Mouse (Mus musculus) embryonic facial prominence, embryonic 15.5 days (tissue): ENCODE results near the gene Pde11a. TPM values are rescaled to one million over a fixed set of nuclear protein-coding genes. Genes with fewer than 3 reads are reported as not detected.
A peak's percentile ranks its signal among the peaks of the same experiment; 100 is the strongest.

ENCODE experiments used
- ATAC-seq: fragments of 200-750 bp; cut with Nextera tagmentation; 2 replicates; pipeline ENCODE4 v1.8.0; 2017; ENCODE audit warnings: low read depth, moderate TSS enrichment; ENCODE audit not compliant: insufficient number of reproducible peaks, low FRiP score, low TSS enrichment
- H3K27ac ChIP-seq: fragments of 300-500 bp; sonication (generic); replicated peaks from 2 replicates; pipeline ENCODE4 v1.5.1; 2015; ENCODE audit warnings: mild to moderate bottlenecking, inconsistent platforms
- H3K27me3 ChIP-seq: fragments of 300-500 bp; sonication (generic); 2 replicates; pipeline ENCODE4 v1.6.1; 2015; ENCODE audit warnings: inconsistent platforms
- H3K36me3 ChIP-seq: fragments of 300-500 bp; sonication (generic); 2 replicates; pipeline ENCODE4 v1.6.1; 2015; ENCODE audit warnings: mild to moderate bottlenecking, inconsistent platforms
- H3K4me1 ChIP-seq: fragments of 300-500 bp; sonication (generic); 2 replicates; pipeline ENCODE4 v1.6.1; 2015; ENCODE audit warnings: inconsistent platforms
- H3K4me2 ChIP-seq: fragments of 300-500 bp; sonication (generic); replicated peaks from 2 replicates; pipeline ENCODE4 v1.6.1; 2015; ENCODE audit warnings: mild to moderate bottlenecking, inconsistent platforms
- H3K4me3 ChIP-seq: fragments of 300-500 bp; sonication (generic); replicated peaks from 2 replicates; pipeline ENCODE4 v1.5.1; 2015; ENCODE audit warnings: mild to moderate bottlenecking, inconsistent platforms
- H3K9ac ChIP-seq: fragments of 300-500 bp; sonication (generic); 2 replicates; pipeline ENCODE4 v1.6.1; 2015; ENCODE audit warnings: inconsistent platforms
- H3K9me3 ChIP-seq: fragments of 300-500 bp; sonication (generic); replicated peaks from 2 replicates; pipeline ENCODE4 v1.6.1; 2016; ENCODE audit warnings: inconsistent platforms
- WGBS: fragments of 180-500 bp; shearing (Covaris S2); methylation state at CpG from one replicate; pipeline ENCODE4 v1.1.7; 2015; 5-methylcytosine and 5-hydroxymethylcytosine counted together
- polyA plus RNA-seq: library from polyadenylated mRNA; unstranded; fragments of >200 nt; fragmentation: Nextera tagmentation; extraction: Ambion mirVana; gene quantifications from 2 replicates; pipeline ENCODE4 v1.2.1, GENCODE M21; 2015

Gene Pde11a
- polyA plus RNA-seq, 1 experiment from 2014 or later = 0.41 TPM

DNA sequence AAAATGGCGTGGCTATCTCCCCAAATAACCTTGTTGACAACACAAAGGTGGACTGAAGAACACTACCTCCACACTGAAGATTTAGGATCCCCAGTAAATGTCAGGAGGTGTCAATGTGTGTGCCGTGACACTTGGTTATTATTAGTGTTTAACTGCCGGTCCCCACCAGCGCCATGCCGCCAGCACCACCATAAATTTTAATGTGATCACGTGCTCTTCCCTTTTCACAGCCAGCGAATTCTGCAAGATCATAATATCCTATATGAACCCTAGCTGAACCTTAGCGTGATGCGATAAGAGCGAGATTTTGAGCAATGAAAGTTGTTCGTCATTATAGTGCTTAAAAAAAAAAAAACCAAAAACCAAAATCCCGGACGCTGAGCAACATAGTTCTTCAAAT is 269.3 kb downstream of the Pde11a start:
- Histone ChIP-seq H3K4me2 (no peak overlapping the region), H3K36me3 (no peaks in the 10 kb centered on the region), H3K9me3 (no peaks in the 10 kb centered on the region), H3K27me3 (no peaks in the 10 kb centered on the region), H3K9ac (no peak overlapping the region), H3K4me1 (0 out of 2 replicates have a peak, but pooled peaks cover 5% of the 10 kb centered on the region), H3K27ac (no peak overlapping the region), H3K4me3 (no peak overlapping the region)
- WGBS = 84% methylated on average over 13 of the region's 13 CpGs
- ATAC-seq = no peak

DNA sequence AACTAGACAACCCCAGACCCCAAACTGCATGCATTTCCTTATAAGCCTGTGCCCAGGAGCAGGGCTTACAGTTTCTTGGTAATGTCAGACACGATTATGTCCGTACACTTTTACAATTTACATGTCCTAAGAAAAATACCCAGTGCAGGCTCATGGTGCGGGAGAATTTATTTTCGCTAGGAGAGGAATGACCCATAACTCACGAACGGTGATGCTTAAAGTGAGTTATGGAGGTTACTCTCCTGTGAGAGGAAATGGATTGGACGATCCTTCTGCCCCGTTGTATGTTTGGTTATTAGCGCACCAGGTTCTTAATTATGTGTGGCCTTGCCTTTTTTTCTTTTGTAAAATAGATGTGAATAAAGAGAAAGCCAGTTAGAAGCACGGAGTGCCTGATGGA is 270.4 kb downstream of the Pde11a start:
- H3K27ac ChIP-seq = no peak overlapping the region
- H3K4me2 ChIP-seq = no peak overlapping the region
- H3K4me1 ChIP-seq = 0 out of 2 replicates have a peak, but pooled peaks cover 4% of the 10 kb centered on the region
- no peak overlapping the region for H3K4me3 ChIP-seq
- no peaks in the 10 kb centered on the region for H3K9me3 ChIP-seq
- H3K36me3 ChIP-seq = no peaks in the 10 kb centered on the region
- no peak overlapping the region for H3K9ac ChIP-seq
- no peaks in the 10 kb centered on the region for H3K27me3 ChIP-seq
- WGBS = 85% methylated on average over 10 of the region's 10 CpGs
- no peak for ATAC-seq

DNA sequence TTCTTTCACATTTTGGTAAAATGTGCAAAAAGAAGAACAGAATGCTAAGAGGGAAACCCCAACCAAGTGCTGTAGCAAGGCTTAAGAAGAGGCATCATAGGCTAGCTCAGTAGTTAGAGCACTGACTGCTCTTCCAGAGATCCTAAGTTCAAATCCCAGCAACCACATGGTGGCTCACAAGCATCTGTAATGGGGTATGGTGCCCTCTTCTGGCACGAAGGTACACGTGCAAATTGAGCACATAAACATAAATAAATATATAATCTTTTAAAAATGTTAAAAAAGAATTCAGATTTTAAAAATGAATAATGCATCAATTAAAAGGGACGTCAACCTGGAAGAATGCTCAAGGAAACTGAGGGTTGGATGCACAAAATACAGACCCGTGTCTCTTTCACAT is 271.4 kb downstream of the Pde11a start:
- no peaks in the 10 kb centered on the region for H3K4me1 ChIP-seq
- no peak overlapping the region for H3K4me3 ChIP-seq
- ATAC-seq = no peak
- 58% methylated on average over 4 of the region's 4 CpGs for WGBS
- H3K4me2 ChIP-seq = no peak overlapping the region
- H3K36me3 ChIP-seq = no peaks in the 10 kb centered on the region
- no peak overlapping the region for H3K27ac ChIP-seq
- no peaks in the 10 kb centered on the region for H3K27me3 ChIP-seq
- H3K9me3 ChIP-seq = no peaks in the 10 kb centered on the region
- no peak overlapping the region for H3K9ac ChIP-seq

DNA sequence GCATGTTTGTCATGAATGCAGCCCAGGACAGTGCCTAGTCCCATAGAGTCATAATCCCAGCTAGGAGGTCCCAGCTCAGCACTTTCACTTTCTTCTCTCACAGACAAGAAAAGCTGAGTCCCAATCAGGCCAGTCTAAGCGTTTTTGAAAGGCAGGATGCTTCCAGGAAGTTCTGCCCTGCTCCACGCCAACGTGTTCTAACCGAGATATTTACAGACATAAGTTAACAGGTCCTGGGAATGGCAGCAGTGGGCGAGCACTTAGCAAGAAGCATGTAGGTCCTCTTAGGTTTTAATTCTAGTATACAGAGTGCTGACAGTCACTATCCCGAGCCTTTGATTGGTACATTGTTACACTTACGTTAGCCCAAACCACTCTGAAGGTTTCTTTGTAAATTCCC is 273.3 kb downstream of the Pde11a start:
- no peak for ATAC-seq
- 62% methylated on average over 7 of the region's 7 CpGs for WGBS
- Histone ChIP-seq H3K27ac (no peak overlapping the region), H3K36me3 (no peaks in the 10 kb centered on the region), H3K9me3 (no peaks in the 10 kb centered on the region), H3K27me3 (no peaks in the 10 kb centered on the region), H3K9ac (no peak overlapping the region), H3K4me1 (no peaks in the 10 kb centered on the region), H3K4me3 (no peak overlapping the region), H3K4me2 (no peak overlapping the region)

DNA sequence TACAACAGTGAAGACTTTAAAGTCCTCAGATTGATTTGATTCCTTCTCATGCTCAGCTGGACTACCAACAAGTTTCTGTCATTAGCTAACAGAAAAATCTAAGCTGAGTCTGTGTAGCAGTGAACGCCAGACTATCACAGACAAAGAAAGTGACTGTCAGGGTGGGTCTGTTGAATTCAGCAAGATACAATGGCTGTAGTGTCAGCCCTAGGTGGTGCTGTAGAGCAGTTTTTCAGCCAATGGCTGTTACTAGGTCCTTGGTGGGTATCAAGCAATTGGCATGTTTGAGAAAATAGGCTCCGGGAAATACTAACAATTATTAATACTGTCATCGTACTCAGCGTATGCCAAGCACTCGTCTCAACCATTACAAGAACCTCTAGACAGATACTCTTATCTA is 274.5 kb downstream of the Pde11a start:
- no peak overlapping the region for H3K4me3 ChIP-seq
- no peak overlapping the region for H3K4me2 ChIP-seq
- H3K27ac ChIP-seq = no peak overlapping the region
- H3K36me3 ChIP-seq = no peaks in the 10 kb centered on the region
- no peaks in the 10 kb centered on the region for H3K9me3 ChIP-seq
- WGBS = 77% methylated on average over 5 of the region's 5 CpGs
- H3K27me3 ChIP-seq = no peaks in the 10 kb centered on the region
- no peak overlapping the region for H3K9ac ChIP-seq
- no peak for ATAC-seq
- no peaks in the 10 kb centered on the region for H3K4me1 ChIP-seq

DNA sequence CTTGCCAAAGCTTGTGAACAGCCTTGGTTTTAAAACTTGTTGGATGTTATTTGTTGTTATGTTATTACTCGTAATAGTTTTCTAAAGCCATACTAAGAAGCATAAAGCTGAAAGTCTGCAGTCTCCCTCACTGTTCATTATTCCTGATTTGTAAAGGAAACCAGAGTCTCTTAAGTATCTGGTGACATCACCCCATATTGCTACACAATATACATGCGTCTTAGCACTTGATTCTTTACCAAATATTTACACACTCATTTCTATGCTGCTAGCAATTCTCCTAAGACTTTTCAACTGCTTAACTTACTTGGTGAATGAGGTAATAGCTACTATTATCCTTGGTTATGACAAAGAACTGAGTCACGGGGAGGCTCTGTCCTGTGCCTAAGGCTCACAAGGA is 278.4 kb downstream of the Pde11a start:
- H3K27me3 ChIP-seq = no peaks in the 10 kb centered on the region
- H3K4me1 ChIP-seq = 0 out of 2 replicates have a peak, but pooled peaks cover 9% of the 10 kb centered on the region
- H3K27ac ChIP-seq = no peak overlapping the region
- H3K36me3 ChIP-seq = no peaks in the 10 kb centered on the region
- 72% methylated on average over 3 of the region's 3 CpGs for WGBS
- no peaks in the 10 kb centered on the region for H3K9me3 ChIP-seq
- H3K4me3 ChIP-seq = no peak overlapping the region
- no peak overlapping the region for H3K4me2 ChIP-seq
- no peak overlapping the region for H3K9ac ChIP-seq
- ATAC-seq = no peak

DNA sequence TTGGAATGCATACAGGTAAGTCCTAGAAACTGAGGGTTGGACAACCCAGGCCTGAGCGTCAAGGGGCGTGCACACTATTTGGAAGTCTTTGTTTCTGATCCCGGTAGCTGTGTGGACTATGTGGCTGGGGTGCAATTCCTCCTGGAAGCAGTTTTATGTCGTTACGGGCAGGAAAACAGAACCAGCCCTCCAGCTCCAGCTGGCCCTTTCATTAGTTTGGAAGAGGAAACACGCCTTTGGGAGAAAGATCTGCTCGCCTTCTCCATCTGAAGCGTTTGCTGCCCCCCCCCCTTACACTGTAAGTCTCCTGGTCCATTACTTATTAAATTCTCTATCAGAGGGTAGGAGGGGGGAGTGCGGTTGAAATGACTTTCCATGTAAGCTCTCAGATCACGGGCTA is 279.0 kb downstream of the Pde11a start:
- H3K9ac ChIP-seq = no peak overlapping the region
- WGBS = 36% methylated on average over 10 of the region's 10 CpGs
- 0 out of 2 replicates have a peak, but pooled peaks cover 9% of the 10 kb centered on the region for H3K4me1 ChIP-seq
- H3K9me3 ChIP-seq = no peaks in the 10 kb centered on the region
- no peak overlapping the region for H3K27ac ChIP-seq
- no peaks in the 10 kb centered on the region for H3K27me3 ChIP-seq
- no peak overlapping the region for H3K4me3 ChIP-seq
- no peak overlapping the region for H3K4me2 ChIP-seq
- no peaks in the 10 kb centered on the region for H3K36me3 ChIP-seq
- no peak for ATAC-seq

DNA sequence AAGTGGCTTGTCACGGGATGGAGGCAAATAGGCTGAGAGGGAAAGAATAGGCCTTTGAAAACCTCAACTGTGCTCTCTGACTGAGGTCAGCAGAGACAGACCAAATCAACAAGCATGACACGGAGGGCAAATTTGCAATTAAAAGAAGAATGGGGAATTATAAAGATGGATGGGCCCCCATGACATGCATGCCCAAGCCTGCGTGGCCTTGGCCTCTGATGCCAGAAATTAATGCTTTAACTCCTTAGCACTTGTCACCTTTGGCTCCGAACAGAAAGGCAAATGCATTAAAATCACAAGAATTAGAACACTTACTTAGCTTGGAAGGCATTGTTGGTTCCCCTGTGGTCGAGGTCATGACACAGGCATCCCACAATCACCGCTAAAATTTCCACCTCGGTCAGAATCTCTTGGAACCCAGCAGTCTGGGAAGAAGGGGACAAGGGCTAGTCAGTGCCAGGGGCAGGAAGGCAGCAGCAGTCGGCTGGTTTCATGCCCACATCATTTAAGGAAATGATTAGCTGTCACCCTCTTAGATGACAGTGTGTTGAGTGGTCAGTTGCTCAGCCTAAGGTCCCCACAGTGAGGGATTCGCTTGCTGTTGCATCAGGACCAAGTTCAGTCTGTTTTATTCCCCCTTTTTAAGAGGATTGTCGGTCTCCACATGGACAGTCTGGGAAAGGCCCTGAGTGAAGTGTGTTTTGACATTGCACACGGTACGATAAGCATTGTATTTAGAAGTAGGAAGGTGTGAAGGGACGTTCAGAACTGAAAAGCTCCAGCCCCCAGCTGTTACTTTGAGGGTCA is 279.7 kb downstream of the Pde11a start:
- Histone ChIP-seq H3K9ac (no peak overlapping the region), H3K4me1 (0 out of 2 replicates have a peak, but pooled peaks cover 9% of the 10 kb centered on the region), H3K4me2 (no peak overlapping the region), H3K27me3 (no peaks in the 10 kb centered on the region), H3K4me3 (no peak overlapping the region), H3K9me3 (no peaks in the 10 kb centered on the region), H3K27ac (no peak overlapping the region), H3K36me3 (no peaks in the 10 kb centered on the region)
- 60% methylated on average over 13 of the region's 13 CpGs for WGBS
- ATAC-seq = no peak

DNA sequence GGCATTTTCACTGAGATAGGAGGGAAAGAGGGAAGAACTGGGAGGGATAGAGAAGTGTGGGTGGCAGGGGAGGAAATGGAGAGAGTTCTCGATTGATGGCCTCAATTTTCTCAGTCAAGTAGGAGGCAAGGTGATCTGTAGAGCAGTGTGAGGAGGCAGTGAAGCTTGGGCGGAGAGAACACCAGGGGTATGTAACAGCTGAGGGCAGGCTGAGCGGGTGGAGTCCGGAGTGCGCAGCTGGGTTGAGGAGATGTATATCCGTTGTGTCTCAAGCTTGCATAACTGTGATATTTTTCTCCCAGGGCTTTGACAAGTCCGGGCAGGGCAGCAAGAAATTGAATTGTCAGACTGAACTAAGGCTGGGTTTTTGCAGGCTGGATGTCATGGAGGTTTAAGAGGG is 281.0 kb downstream of the Pde11a start:
- Histone ChIP-seq H3K36me3 (no peaks in the 10 kb centered on the region), H3K27me3 (no peaks in the 10 kb centered on the region), H3K9me3 (no peaks in the 10 kb centered on the region), H3K4me1 (0 out of 2 replicates have a peak, but pooled peaks cover 9% of the 10 kb centered on the region), H3K27ac (peak overlapping the region; percentile 71; the same call in 1 of the 2 replicates), H3K4me2 (0 out of 2 replicates have a peak overlapping the region, but pooled peaks have one; percentile 2), H3K4me3 (no peak overlapping the region), H3K9ac (no peak overlapping the region)
- 68% methylated on average over 7 of the region's 7 CpGs for WGBS
- no peak for ATAC-seq

DNA sequence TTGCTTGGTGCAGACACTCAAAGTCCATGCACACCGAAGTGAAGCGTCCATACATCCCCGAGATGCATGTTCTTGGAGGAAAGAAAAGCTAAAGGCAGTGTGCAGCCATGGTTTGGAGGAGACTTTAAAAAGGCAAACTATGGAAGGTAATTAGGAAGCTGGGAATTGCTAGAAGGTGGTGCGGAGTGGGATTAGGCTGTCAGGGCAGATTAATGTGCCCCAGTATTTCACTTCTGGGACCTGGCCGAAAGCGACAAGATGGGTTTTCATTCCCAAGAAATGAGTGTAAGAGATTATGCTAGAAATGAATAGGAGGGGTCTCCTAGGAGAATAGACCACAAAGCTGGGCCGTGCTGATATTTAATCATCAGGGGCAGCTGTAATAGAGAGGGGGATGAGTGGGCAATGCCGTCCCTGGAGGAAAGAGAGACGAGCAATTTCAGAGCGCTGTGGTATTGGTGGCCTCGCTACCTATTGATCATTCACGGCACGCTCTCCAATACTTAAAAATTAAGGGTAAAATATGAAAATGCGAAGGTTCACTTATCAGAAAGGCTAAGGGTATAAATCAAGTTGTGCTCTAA is 284.7 kb downstream of the Pde11a start:
- no peaks in the 10 kb centered on the region for H3K9me3 ChIP-seq
- H3K9ac ChIP-seq = no peak overlapping the region
- H3K4me3 ChIP-seq = no peak overlapping the region
- no peak overlapping the region for H3K27ac ChIP-seq
- no peak for ATAC-seq
- H3K27me3 ChIP-seq = no peaks in the 10 kb centered on the region
- 87% methylated on average over 14 of the region's 14 CpGs for WGBS
- 0 out of 2 replicates have a peak, but pooled peaks cover 13% of the 10 kb centered on the region for H3K4me1 ChIP-seq
- no peak overlapping the region for H3K4me2 ChIP-seq
- H3K36me3 ChIP-seq = no peaks in the 10 kb centered on the region

DNA sequence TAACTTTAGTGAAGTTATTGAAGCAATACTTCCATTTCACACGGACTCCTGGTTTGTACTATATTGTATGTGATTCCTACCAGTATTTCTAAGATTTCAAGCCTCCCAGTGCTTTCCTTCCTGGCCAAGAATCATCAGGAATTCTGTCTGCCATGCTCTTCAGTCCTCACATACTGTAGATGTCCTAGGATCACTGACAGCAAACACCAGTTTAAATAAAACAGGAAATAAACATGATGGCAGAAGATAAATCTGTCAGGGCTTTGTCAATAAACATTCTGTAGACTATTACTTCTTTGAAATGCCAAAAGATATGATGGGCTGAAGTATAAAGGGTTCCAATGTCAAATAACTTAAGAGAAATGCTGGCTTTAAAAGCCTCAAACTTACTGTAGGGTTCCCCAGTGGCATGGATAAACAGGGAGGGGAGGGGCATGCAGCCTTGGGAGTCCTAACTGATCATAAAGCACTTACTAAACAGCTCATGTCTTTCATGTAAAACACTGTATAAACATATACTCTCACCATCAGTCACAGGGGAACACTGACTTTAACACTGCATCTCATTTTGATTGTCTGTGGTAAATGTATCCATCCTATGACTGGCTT is 285.6 kb downstream of the Pde11a start:
- Histone ChIP-seq H3K36me3 (no peaks in the 10 kb centered on the region), H3K27ac (no peak overlapping the region), H3K4me2 (no peak overlapping the region), H3K4me3 (no peak overlapping the region), H3K9ac (no peak overlapping the region), H3K4me1 (0 out of 2 replicates have a peak, but pooled peaks cover 13% of the 10 kb centered on the region), H3K27me3 (no peaks in the 10 kb centered on the region), H3K9me3 (no peaks in the 10 kb centered on the region)
- no peak for ATAC-seq
- WGBS = 82% methylated on average over 1 of the region's 1 CpGs
